Mouse (Mus musculus) induced T-regulatory cell, adult 2 months (primary cell): ENCODE results near the gene Sry.

Source experiments
- DNase-seq: peaks from one replicate; pipeline ENCODE4 v3.0.0-alpha.2; 2012; ENCODE audit warnings: low read depth

Gene Sry

GRCm38 (mm10) chrY:2663558-2663957, at the start of gene Sry:
Sry (minus strand) TSS chrY:2663658.
- DNase-seq: no peak
